Mouse (Mus musculus) bone marrow, adult 2 months (tissue): Measurements from ENCODE around the gene Pik3r1.

ENCODE experiments used
- CTCF ChIP-seq: fragments of 200-500 bp; IDR thresholded peaks from 2 replicates; pipeline ENCODE4 v1.5.1; 2011; ENCODE audit warnings: low read length, control low read depth; ENCODE audit not compliant: control insufficient read depth, insufficient read depth
- POLR2A ChIP-seq: fragments of 200-500 bp; IDR thresholded peaks from 2 replicates; pipeline ENCODE4 v1.6.1; 2011; ENCODE audit warnings: low read depth, mild to moderate bottlenecking, control low read depth, low read length, borderline replicate concordance; ENCODE audit not compliant: control insufficient read depth

GRCm38 (mm10) chr13:101728816-101729215 is 39.2 kb downstream of the Pik3r1 start:
- TF ChIP-seq POLR2A = no peak
- peak; percentile 39; the same call in 1 of the 2 replicates for TF ChIP-seq CTCF
